16 mouse cellular contexts compared by ENCODE assay signal in the genomic region with DNA sequence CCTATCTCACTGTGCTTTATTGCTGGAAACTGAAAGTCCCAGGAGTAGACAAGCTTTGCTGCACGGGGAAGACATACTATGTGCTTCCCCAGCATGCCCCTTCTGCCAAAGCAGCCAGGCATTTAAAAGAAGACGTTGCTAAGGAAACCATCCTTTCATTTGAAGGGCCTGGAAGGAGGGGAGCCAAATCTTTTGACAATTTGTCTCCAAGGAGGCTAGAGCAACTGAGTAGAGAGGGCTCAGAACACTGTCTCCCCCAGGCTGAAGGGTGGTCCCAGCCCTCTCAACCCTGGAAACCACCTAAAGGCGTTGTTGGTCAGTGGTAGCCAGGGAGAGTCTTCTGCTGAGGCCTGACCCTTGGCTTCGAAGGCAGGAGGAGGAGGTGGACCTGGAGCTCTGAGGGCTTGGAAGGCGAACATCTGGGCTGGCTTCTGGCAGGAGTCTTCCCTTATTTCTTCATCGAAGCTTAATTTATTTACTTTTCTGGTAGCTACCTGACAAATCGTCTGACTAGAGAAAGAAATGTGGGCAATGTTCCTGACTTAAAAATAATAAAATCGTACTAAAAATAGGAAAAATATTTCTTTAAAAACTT.
DNase-seq lines count a peak whose midpoint lies in the region; ATAC-seq and TF ChIP-seq lines count a peak whose summit lies in the region.
"Had no signal": no experiment of that assay in that cellular context is flagged by ENCODE, and none has a peak within 500 bp of the region (broad histone marks: within the 10 kb centered on the region; RNA-seq: fewer than 3 reads in every experiment).

No protein-coding gene starts in this region.

- 41% methylated on average over 8 of the region's 8 CpGs for WGBS in heart, adult 2 months
- WGBS in forebrain, postnatal 0 days = 41% methylated on average over 8 of the region's 8 CpGs
- 38% methylated on average over 8 of the region's 8 CpGs for WGBS in midbrain, embryonic 16.5 days

- peaks cover 26% of the 10 kb centered on the region for H3K4me1 ChIP-seq in heart, adult 2 months (ENCODE audit: control insufficient read depth, insufficient read depth, low read length)
- H3K4me1 ChIP-seq in forebrain, postnatal 0 days (ENCODE audit: insufficient read depth) = peaks cover 12% of the 10 kb centered on the region; the same call in 1 of the 2 replicates
- peaks cover 11% of the 10 kb centered on the region for H3K4me1 ChIP-seq in midbrain, embryonic 16.5 days (ENCODE audit: control insufficient read depth, insufficient read depth, low read length)
- H3K4me1 ChIP-seq: liver, embryonic 15.5 days had no signal

- H3K9ac ChIP-seq in heart, adult 2 months (ENCODE audit: low read depth, low read length) = peak overlapping the region; percentile 46
- no peak overlapping the region for H3K9ac ChIP-seq in forebrain, postnatal 0 days
- H3K9ac ChIP-seq in midbrain, embryonic 16.5 days (ENCODE audit: low read depth, low read length) = no peak overlapping the region
- H3K9ac ChIP-seq: liver, embryonic 15.5 days had no signal

- peaks cover 31% of the 10 kb centered on the region for H3K36me3 ChIP-seq in heart, adult 2 months (ENCODE audit: control insufficient read depth, insufficient read depth, low read length)
- H3K36me3 ChIP-seq in forebrain, postnatal 0 days (ENCODE audit: insufficient read depth) = no peaks in the 10 kb centered on the region
- no peaks in the 10 kb centered on the region for H3K36me3 ChIP-seq in midbrain, embryonic 16.5 days (ENCODE audit: control insufficient read depth, insufficient read depth, low read length)
- H3K36me3 ChIP-seq: liver, embryonic 15.5 days had no signal

- H3K9me3 ChIP-seq in forebrain, postnatal 0 days (ENCODE audit: low read length) = no peaks in the 10 kb centered on the region
- no peaks in the 10 kb centered on the region for H3K9me3 ChIP-seq in midbrain, embryonic 16.5 days (replicated peaks; ENCODE audit: control insufficient read depth, low read length, poor library complexity, severe bottlenecking)
- H3K9me3 ChIP-seq: liver, embryonic 15.5 days had no signal

- H3K79me2 ChIP-seq in heart, adult 2 months (replicated peaks; ENCODE audit: control insufficient read depth, insufficient read depth, low read length) = peaks cover 21% of the 10 kb centered on the region

- peak; percentile 40; the same call in 1 of the 2 replicates for ATAC-seq in forebrain, postnatal 0 days
- ATAC-seq in midbrain, embryonic 16.5 days = peak; percentile 66
- ATAC-seq: lung, postnatal 0 days; Patski had no signal

- no peak overlapping the region; the same call in 1 of the 2 replicates for H3K27ac ChIP-seq in heart, adult 2 months
- no peak overlapping the region for H3K27ac ChIP-seq in forebrain, postnatal 0 days (ENCODE audit: low read depth, low read length)
- peak overlapping the region; percentile 10; the same call in 1 of the 2 replicates for H3K27ac ChIP-seq in midbrain, embryonic 16.5 days (ENCODE audit: low read length)
- H3K27ac ChIP-seq: liver, embryonic 15.5 days had no signal

- H3K27me3 ChIP-seq in heart, adult 2 months (ENCODE audit: control insufficient read depth, insufficient read depth, low read length) = no peaks in the 10 kb centered on the region
- no peaks in the 10 kb centered on the region for H3K27me3 ChIP-seq in forebrain, postnatal 0 days (ENCODE audit: insufficient read depth, low read length)
- no peaks in the 10 kb centered on the region for H3K27me3 ChIP-seq in midbrain, embryonic 16.5 days (ENCODE audit: control insufficient read depth, insufficient read depth, low read depth, low read length)
- H3K27me3 ChIP-seq: liver, embryonic 15.5 days; Patski had no signal

- intact Hi-C loops in heart, adult 2 months (cut with DNase I) = no loop called here
- intact Hi-C loops in heart, postnatal 25 days (cut with DNase I) = no loop called here

- TF ChIP-seq POLR2A in heart, adult 2 months (IDR thresholded peaks at IDR 0.05; ENCODE audit: insufficient read depth, low read depth, low read length) = no peak
- no peak for TF ChIP-seq POLR2A in brain, embryonic 14.5 days (IDR thresholded peaks at IDR 0.05; ENCODE audit: borderline replicate concordance, extremely low read depth, insufficient read depth, insufficient read length, poor library complexity, severe bottlenecking)

- TF ChIP-seq EP300 in heart, adult 2 months (IDR thresholded peaks at IDR 0.05; ENCODE audit: insufficient read depth, low read depth, low read length) = no peak

- no peak for TF ChIP-seq CTCF in heart, adult 2 months (IDR thresholded peaks at IDR 0.05)
- no peak for TF ChIP-seq CTCF in brain, embryonic 14.5 days (IDR thresholded peaks at IDR 0.05; ENCODE audit: borderline replicate concordance, extremely low read depth, insufficient read depth, insufficient read length)
- no peak for TF ChIP-seq CTCF in forebrain, postnatal 0 days (IDR thresholded peaks at IDR 0.05; ENCODE audit: low read depth)

- no peak overlapping the region for H3K4me3 ChIP-seq in heart, adult 2 months
- H3K4me3 ChIP-seq in forebrain, postnatal 0 days (ENCODE audit: low read depth, low read length) = no peak overlapping the region
- no peak overlapping the region for H3K4me3 ChIP-seq in midbrain, embryonic 16.5 days (ENCODE audit: low read depth, low read length)
- H3K4me3 ChIP-seq: liver, embryonic 15.5 days had no signal

- DNase-seq in heart, adult 2 months = no peak
- no peak for DNase-seq in heart, postnatal 25 days (ENCODE audit: low spot score)
- peak; percentile 53 for DNase-seq in brain, embryonic 14.5 days (ENCODE audit: low read depth)
- DNase-seq in forebrain, postnatal 0 days = no peak
- DNase-seq in cerebellum, adult 9-11 months = no peak
- no peak for DNase-seq in right cerebral cortex, adult 2 months (ENCODE audit: low spot score in 2 of 2)
- DNase-seq in right cerebral cortex, postnatal 25 days = no peak
- DNase-seq: gastrocnemius, postnatal 36 days; heart, postnatal 14 days; right cerebral cortex, postnatal 14 days; thymus, postnatal 25 days had no signal

- H3K4me2 ChIP-seq in forebrain, postnatal 0 days (ENCODE audit: low read depth) = no peak overlapping the region
- H3K4me2 ChIP-seq in midbrain, embryonic 16.5 days (ENCODE audit: low read length) = no peak overlapping the region
- H3K4me2 ChIP-seq: heart, embryonic 11.5 days; liver, embryonic 15.5 days had no signal
